Mouse (Mus musculus) embryonic facial prominence, embryonic 11.5 days (tissue): ENCODE measurements around the gene Clint1. TPM values are rescaled to one million over a fixed set of nuclear protein-coding genes. Genes with fewer than 3 reads are reported as not detected.

ENCODE experiments used
- ATAC-seq: fragments of 200-750 bp; cut with Nextera tagmentation; replicated peaks from 2 replicates; pipeline ENCODE4 v1.8.0; 2017; ENCODE audit warnings: low read depth; ENCODE audit not compliant: insufficient number of reproducible peaks, low FRiP score, low TSS enrichment
- DNase-seq: peaks from one replicate; pipeline ENCODE4 v3.0.0-alpha.2; 2015; ENCODE audit warnings: low spot score
- H3K27ac ChIP-seq: fragments of 300-500 bp; sonication (generic); replicated peaks from 2 replicates; pipeline ENCODE4 v1.5.1; 2014; ENCODE audit warnings: mild to moderate bottlenecking, low read depth, low read length, control low read depth
- H3K27me3 ChIP-seq: fragments of 300-500 bp; sonication (generic); 2 replicates; pipeline ENCODE4 v1.6.1; 2014; ENCODE audit warnings: mild to moderate bottlenecking, low read length, moderate library complexity, mixed read lengths; ENCODE audit not compliant: control insufficient read depth, insufficient read depth
- H3K36me3 ChIP-seq: fragments of 300-500 bp; sonication (generic); replicated peaks from 2 replicates; pipeline ENCODE4 v1.6.1; 2014; ENCODE audit warnings: low read depth, mild to moderate bottlenecking, low read length, moderate library complexity, mixed read lengths; ENCODE audit not compliant: control insufficient read depth, insufficient read depth
- H3K4me1 ChIP-seq: fragments of 300-500 bp; sonication (generic); 2 replicates; pipeline ENCODE4 v1.6.1; 2014; ENCODE audit warnings: low read length, mixed read lengths; ENCODE audit not compliant: control insufficient read depth, insufficient read depth
- H3K4me2 ChIP-seq: fragments of 300-500 bp; sonication (generic); 2 replicates; pipeline ENCODE4 v1.6.1; 2014; ENCODE audit warnings: low read depth, mild to moderate bottlenecking, control low read depth, low read length, moderate library complexity
- H3K4me3 ChIP-seq: fragments of 300-500 bp; sonication (generic); 2 replicates; pipeline ENCODE4 v1.5.1; 2014; ENCODE audit warnings: low read depth, low read length, control low read depth
- H3K9ac ChIP-seq: fragments of 300-500 bp; sonication (generic); replicated peaks from 2 replicates; pipeline ENCODE4 v1.6.1; 2014; ENCODE audit warnings: mild to moderate bottlenecking, control low read depth, low read length
- H3K9me3 ChIP-seq: fragments of 300-500 bp; sonication (generic); replicated peaks from 2 replicates; pipeline ENCODE4 v1.6.1; 2016; ENCODE audit warnings: mild to moderate bottlenecking, low read length, inconsistent platforms, mixed read lengths; ENCODE audit not compliant: control insufficient read depth
- WGBS: fragments of 180-500 bp; shearing (Covaris S2); extraction: QIAGEN DNeasy Blood & Tissue Kit; methylation state at CpG from one replicate; pipeline ENCODE4 v1.1.7; 2014; 5-methylcytosine and 5-hydroxymethylcytosine counted together
- microRNA-seq: library from miRNA; unstranded; fragments of <30 nt; microRNA quantifications from one replicate; pipeline ENCODE4, GENCODE M21; 2016; ENCODE audit warnings: borderline number of aligned reads
- polyA plus RNA-seq: library from polyadenylated mRNA; unstranded; fragments of >200 nt; fragmentation: Nextera tagmentation; extraction: Ambion mirVana; gene quantifications from 2 replicates; pipeline ENCODE4 v1.2.1, GENCODE M21; 2014

Clint1 gene
- polyA plus RNA-seq, 1 experiment from 2014 or later = 71.2 TPM

DNA sequence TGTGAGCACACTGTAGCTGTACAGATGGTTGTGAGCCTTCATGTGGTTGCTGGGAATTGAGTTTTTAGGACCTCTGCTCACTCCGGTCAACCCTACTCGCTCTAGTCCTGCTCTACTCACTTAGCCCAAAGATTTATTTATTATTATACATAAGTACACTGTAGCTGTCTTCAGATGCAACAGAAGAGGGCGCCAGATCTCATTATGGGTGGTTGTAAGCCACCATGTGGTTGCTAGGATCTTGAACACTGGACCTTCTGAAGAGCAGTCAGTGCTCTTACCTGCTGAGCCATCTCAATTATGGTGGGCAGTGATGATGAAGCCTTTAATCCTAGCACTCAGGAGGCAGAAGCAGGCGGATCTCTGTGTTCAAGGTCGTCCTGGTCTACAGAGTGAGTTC lies 108.2 kb downstream of the Clint1 start:
- no peaks in the 10 kb centered on the region for H3K27me3 ChIP-seq
- WGBS = 84% methylated on average over 5 of the region's 5 CpGs
- no peak overlapping the region for H3K9ac ChIP-seq
- H3K4me1 ChIP-seq = no peaks in the 10 kb centered on the region
- ATAC-seq = no peak
- DNase-seq = no peak
- no peaks in the 10 kb centered on the region for H3K36me3 ChIP-seq
- H3K4me3 ChIP-seq = no peak overlapping the region
- H3K9me3 ChIP-seq = no peaks in the 10 kb centered on the region
- H3K27ac ChIP-seq = no peak overlapping the region
- no peak overlapping the region for H3K4me2 ChIP-seq

Small RNA genes within 50 kb of the gene (microRNA-seq; reads per million reads assigned to microRNA genes)
- gene Gm22751 = not detected

Other genes starting within 250 kb of the Clint1 start
- 8.0 and 8.6 TPM in 2 replicates for gene Lsm11, start 92.9 kb downstream of the Clint1 start, polyA plus RNA-seq
- 13.8 and 14.8 TPM in 2 replicates for gene Thg1l, start 103.4 kb downstream of the Clint1 start, polyA plus RNA-seq
- 0.22 and 0.25 TPM in 2 replicates for gene Sox30, start 128.3 kb downstream of the Clint1 start, polyA plus RNA-seq
- gene Gm12166, start 200.3 kb downstream of the Clint1 start, polyA plus RNA-seq = 2.3 and 2.8 TPM in 2 replicates
- 9.4 and 9.5 TPM in 2 replicates for gene Adam19, start 203.9 kb downstream of the Clint1 start, polyA plus RNA-seq